Mouse (Mus musculus) C2C12 (cell line): Measurements from ENCODE around the gene Rbm5.

ENCODE experiments used
- CTCF ChIP-seq: IDR thresholded peaks from one replicate; pipeline ENCODE4 v1.5.1; 2011; ENCODE audit not compliant: control insufficient read depth, insufficient read depth, insufficient read length
- MAX ChIP-seq: IDR thresholded peaks from one replicate; pipeline ENCODE4 v1.6.1; 2011; ENCODE audit warnings: mild to moderate bottlenecking, control low read depth

DNA sequence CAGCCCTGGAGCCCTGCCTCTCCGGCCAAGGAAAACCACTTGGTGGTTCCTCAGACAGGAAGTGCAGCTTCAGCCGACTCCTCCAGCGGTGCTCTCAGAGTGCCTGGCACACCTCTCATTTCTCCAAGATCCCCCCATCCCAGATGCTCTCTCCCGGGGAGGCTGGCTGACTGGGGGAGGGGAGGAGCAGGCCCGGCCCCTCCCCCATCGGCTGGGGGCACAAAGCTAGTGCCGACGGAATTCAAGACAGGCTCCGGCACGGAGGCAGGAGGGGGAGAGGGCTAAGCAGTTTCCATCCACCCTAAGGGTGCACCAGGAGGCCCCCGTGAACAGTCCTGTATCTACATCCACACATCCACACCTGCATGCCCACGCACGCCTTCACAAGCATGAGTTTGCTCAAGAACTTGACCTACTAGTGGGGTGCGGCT is 64.0 kb downstream of the Rbm5 start:
- TF ChIP-seq CTCF: no peak
- TF ChIP-seq MAX: no peak
